Mouse (Mus musculus) liver, embryonic 11.5 days (tissue): ENCODE measurements around the gene Crlf2. TPM values are rescaled to one million over a fixed set of nuclear protein-coding genes. Genes with fewer than 3 reads are reported as not detected.

ENCODE experiments used
- polyA plus RNA-seq: library from polyadenylated mRNA; unstranded; fragments of >200 nt; fragmentation: Nextera tagmentation; extraction: Ambion mirVana; gene quantifications from 2 replicates; pipeline ENCODE4 v1.2.1, GENCODE M21; 2014

Crlf2 gene
- polyA plus RNA-seq, 1 experiment from 2014 or later, result 6.9 TPM

Other genes starting within 250 kb of the Crlf2 start
- not detected in 2 replicates for gene Vmn2r16, start 228.8 kb downstream of the Crlf2 start, polyA plus RNA-seq
- gene Vmn2r17, start 139.3 kb downstream of the Crlf2 start, polyA plus RNA-seq, result not detected in 2 replicates
- 1.8 and 2.5 TPM in 2 replicates for gene 5430403G16Rik, start 132.0 kb upstream of the Crlf2 start, polyA plus RNA-seq
- gene 4930522L14Rik, start 192.9 kb upstream of the Crlf2 start, polyA plus RNA-seq, result 7.5 and 10.1 TPM in 2 replicates